12 mouse cellular contexts compared by ENCODE assay signal in the genomic region with DNA sequence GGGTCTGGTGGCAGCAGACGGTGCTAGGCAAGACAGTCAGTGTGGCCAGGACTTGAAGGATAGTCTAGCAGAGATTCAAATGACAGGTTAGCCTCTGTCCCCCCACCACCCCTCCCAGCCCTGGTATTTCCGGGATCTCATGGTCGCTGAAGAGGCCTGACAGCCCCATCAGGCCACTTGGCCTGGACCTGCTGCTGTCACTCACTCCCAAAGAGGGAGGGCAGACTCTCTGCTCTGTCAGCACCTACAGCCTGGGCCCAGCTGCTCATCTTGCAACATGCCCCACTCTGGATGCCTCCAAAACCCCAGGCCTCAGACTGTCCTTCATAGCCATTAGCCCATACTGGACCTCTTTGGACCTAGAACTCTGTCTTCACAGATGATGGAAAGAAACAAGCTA.
DNase-seq lines count a peak whose midpoint lies in the region; ATAC-seq and TF ChIP-seq lines count a peak whose summit lies in the region.
"Had no signal": no experiment of that assay in that cellular context is flagged by ENCODE, and none has a peak within 500 bp of the region (broad histone marks: within the 10 kb centered on the region; RNA-seq: fewer than 3 reads in every experiment).

No protein-coding gene starts in this region.

- no peak for TF ChIP-seq CTCF in hindbrain, postnatal 0 days (IDR thresholded peaks at IDR 0.05; ENCODE audit: low read depth)

- no peaks in the 10 kb centered on the region for H3K27me3 ChIP-seq in hindbrain, postnatal 0 days (ENCODE audit: insufficient read depth, low read length)
- H3K27me3 ChIP-seq in hindbrain, embryonic 14.5 days (ENCODE audit: control insufficient read depth, insufficient read depth, low read length) = peaks cover 5% of the 10 kb centered on the region; the same call in 1 of the 2 replicates
- H3K27me3 ChIP-seq in embryonic facial prominence, embryonic 15.5 days = no peaks in the 10 kb centered on the region
- no peaks in the 10 kb centered on the region for H3K27me3 ChIP-seq in heart, embryonic 16.5 days (ENCODE audit: control insufficient read depth, insufficient read depth, low read length)

- H3K36me3 ChIP-seq in hindbrain, postnatal 0 days (ENCODE audit: insufficient read depth, low read length) = no peaks in the 10 kb centered on the region
- H3K36me3 ChIP-seq in hindbrain, embryonic 14.5 days (replicated peaks; ENCODE audit: control insufficient read depth, insufficient read depth) = no peaks in the 10 kb centered on the region
- no peaks in the 10 kb centered on the region for H3K36me3 ChIP-seq in embryonic facial prominence, embryonic 15.5 days
- no peaks in the 10 kb centered on the region for H3K36me3 ChIP-seq in heart, embryonic 16.5 days (ENCODE audit: control insufficient read depth, insufficient read depth)
- H3K36me3 ChIP-seq: midbrain, embryonic 10.5 days; neural tube, embryonic 13.5 days had no signal

- 37% methylated on average over 3 of the region's 3 CpGs for WGBS in hindbrain, postnatal 0 days
- 27% methylated on average over 3 of the region's 3 CpGs for WGBS in hindbrain, embryonic 14.5 days
- WGBS in embryonic facial prominence, embryonic 15.5 days = 28% methylated on average over 3 of the region's 3 CpGs
- WGBS in heart, embryonic 16.5 days = 31% methylated on average over 3 of the region's 3 CpGs

- no peak overlapping the region for H3K9ac ChIP-seq in hindbrain, postnatal 0 days (replicated peaks; ENCODE audit: low read length)
- H3K9ac ChIP-seq in hindbrain, embryonic 14.5 days = no peak overlapping the region
- H3K9ac ChIP-seq in embryonic facial prominence, embryonic 15.5 days = no peak overlapping the region
- no peak overlapping the region for H3K9ac ChIP-seq in heart, embryonic 16.5 days (ENCODE audit: low read length)
- H3K9ac ChIP-seq: neural tube, embryonic 13.5 days had no signal

- no peak for DNase-seq in hindbrain, postnatal 0 days (ENCODE audit: low spot score)
- no peak for DNase-seq in hindbrain, embryonic 14.5 days (ENCODE audit: low spot score)
- DNase-seq in lung, postnatal 36 days = peak; percentile 47
- no peak for DNase-seq in urinary bladder, postnatal 25 days (ENCODE audit: low spot score)
- no peak for DNase-seq in kidney, adult 9 months
- DNase-seq: cerebellum, adult 2 months; right cerebral cortex, adult 18-20 months; thymus, postnatal 36 days had no signal

- no peak overlapping the region for H3K4me2 ChIP-seq in hindbrain, postnatal 0 days (ENCODE audit: low read depth, low read length)
- H3K4me2 ChIP-seq in hindbrain, embryonic 14.5 days (replicated peaks) = no peak overlapping the region
- no peak overlapping the region for H3K4me2 ChIP-seq in embryonic facial prominence, embryonic 15.5 days (replicated peaks)
- no peak overlapping the region for H3K4me2 ChIP-seq in heart, embryonic 16.5 days (ENCODE audit: low read depth, low read length)
- H3K4me2 ChIP-seq: neural tube, embryonic 13.5 days had no signal

- ATAC-seq in hindbrain, postnatal 0 days = peak; percentile 25; the same call in 1 of the 2 replicates
- no peak for ATAC-seq in hindbrain, embryonic 14.5 days (ENCODE audit: low FRiP score)
- peak; percentile 15; the same call in 1 of the 2 replicates for ATAC-seq in embryonic facial prominence, embryonic 15.5 days (ENCODE audit: insufficient number of reproducible peaks, low FRiP score, low TSS enrichment, low read depth)
- peak; percentile 57; the same call in 1 of the 2 replicates for ATAC-seq in heart, embryonic 16.5 days (replicated peaks; ENCODE audit: extremely low read depth, insufficient read depth, low FRiP score)

- no peak overlapping the region for H3K4me3 ChIP-seq in hindbrain, postnatal 0 days (ENCODE audit: low read length)
- no peak overlapping the region for H3K4me3 ChIP-seq in hindbrain, embryonic 14.5 days (replicated peaks; ENCODE audit: low read length)
- no peak overlapping the region for H3K4me3 ChIP-seq in embryonic facial prominence, embryonic 15.5 days (replicated peaks)
- H3K4me3 ChIP-seq in heart, embryonic 16.5 days (ENCODE audit: low read length) = no peak overlapping the region
- H3K4me3 ChIP-seq: midbrain, embryonic 10.5 days; neural tube, embryonic 13.5 days had no signal

- H3K27ac ChIP-seq in hindbrain, postnatal 0 days = no peak overlapping the region
- H3K27ac ChIP-seq in hindbrain, embryonic 14.5 days = no peak overlapping the region
- peak overlapping the region; percentile 87 for H3K27ac ChIP-seq in embryonic facial prominence, embryonic 15.5 days (replicated peaks)
- peak overlapping the region; percentile 11 for H3K27ac ChIP-seq in heart, embryonic 16.5 days (ENCODE audit: low read length)
- H3K27ac ChIP-seq: midbrain, embryonic 10.5 days; neural tube, embryonic 13.5 days had no signal

- no peaks in the 10 kb centered on the region for H3K9me3 ChIP-seq in hindbrain, postnatal 0 days (ENCODE audit: low read length)
- H3K9me3 ChIP-seq in hindbrain, embryonic 14.5 days (ENCODE audit: control insufficient read depth, low read length) = no peaks in the 10 kb centered on the region
- no peaks in the 10 kb centered on the region for H3K9me3 ChIP-seq in embryonic facial prominence, embryonic 15.5 days (replicated peaks)
- H3K9me3 ChIP-seq in heart, embryonic 16.5 days (replicated peaks; ENCODE audit: control insufficient read depth, low read length) = 0 out of 2 replicates have a peak, but pooled peaks cover 6% of the 10 kb centered on the region
- H3K9me3 ChIP-seq: neural tube, embryonic 13.5 days had no signal

- H3K4me1 ChIP-seq in hindbrain, postnatal 0 days (ENCODE audit: insufficient read depth, low read length) = 0 out of 2 replicates have a peak, but pooled peaks cover 4% of the 10 kb centered on the region
- peaks cover 4% of the 10 kb centered on the region for H3K4me1 ChIP-seq in hindbrain, embryonic 14.5 days (replicated peaks; ENCODE audit: control insufficient read depth, insufficient read depth, low read length)
- peaks cover 75% of the 10 kb centered on the region for H3K4me1 ChIP-seq in embryonic facial prominence, embryonic 15.5 days
- H3K4me1 ChIP-seq in heart, embryonic 16.5 days (ENCODE audit: control insufficient read depth, insufficient read depth, low read length) = peaks cover 41% of the 10 kb centered on the region

Comparison
In these comparisons a context has a peak if more than half of its experiments do, and no peak if none do; other contexts are left out.
1. H3K27ac ChIP-seq: peak in embryonic facial prominence, embryonic 15.5 days (single experiment) and heart, embryonic 16.5 days (single experiment); none in hindbrain, postnatal 0 days (single experiment) and hindbrain, embryonic 14.5 days (single experiment).